In genomic region chr3:105760063-105760462, GRCm38 (mm10) we compare ENCODE assay signal across 22 mouse cellular contexts. TPM values are rescaled to one million over a fixed set of nuclear protein-coding genes. Genes with fewer than 3 reads are reported as not detected.
DNase-seq lines count a peak whose midpoint lies in the region; ATAC-seq and TF ChIP-seq lines count a peak whose summit lies in the region.
"Had no signal": no experiment of that assay in that cellular context is flagged by ENCODE, and none has a peak within 500 bp of the region (broad histone marks: within the 10 kb centered on the region; RNA-seq: fewer than 3 reads in every experiment).

No protein-coding gene starts in this region.

- no peaks in the 10 kb centered on the region for H3K9me3 ChIP-seq in megakaryocyte, embryonic 14.5 days
- no peaks in the 10 kb centered on the region for H3K9me3 ChIP-seq in MEL (replicated peaks; ENCODE audit: insufficient read depth, low read length)
- H3K9me3 ChIP-seq: embryonic facial prominence, embryonic 13.5 days; embryonic facial prominence, embryonic 15.5 days; forebrain, embryonic 10.5 days; forebrain, embryonic 12.5 days had no signal

- TF ChIP-seq RAD21 in MEL (IDR thresholded peaks at IDR 0.05; ENCODE audit: low read depth, low read length) = no peak

- intact Hi-C loops in left cerebral cortex, postnatal 36 days (cut with DNase I) = loop anchor here (5.0 kb wide), 1 partner anchor 42 kb away; the partner anchor contains the start of gene Rap1a

- peaks cover 41% of the 10 kb centered on the region for H3K79me2 ChIP-seq in MEL (ENCODE audit: control insufficient read depth, insufficient read depth, low read length, poor library complexity)

- peak overlapping the region; percentile 53 for H3K27ac ChIP-seq in MEL (ENCODE audit: control insufficient read depth, low read depth, low read length)
- H3K27ac ChIP-seq: embryonic facial prominence, embryonic 13.5 days; embryonic facial prominence, embryonic 15.5 days; forebrain, embryonic 10.5 days; forebrain, embryonic 12.5 days had no signal

- no peaks in the 10 kb centered on the region for H3K27me3 ChIP-seq in megakaryocyte, embryonic 14.5 days (replicated peaks)
- no peaks in the 10 kb centered on the region for H3K27me3 ChIP-seq in MEL (ENCODE audit: control insufficient read depth in 1 of 2, insufficient read depth in 2 of 2, low read length in 2 of 2)
- H3K27me3 ChIP-seq: embryonic facial prominence, embryonic 13.5 days; embryonic facial prominence, embryonic 15.5 days; forebrain, embryonic 12.5 days; Patski had no signal

- ATAC-seq in megakaryocyte, adult 5-6 weeks (ENCODE audit: poor library complexity, severe bottlenecking) = no peak
- 0 out of 2 replicates have a peak, but pooled peaks have one; percentile 7 for ATAC-seq in megakaryocyte-erythroid progenitor cell, adult 5-6 weeks (replicated peaks; ENCODE audit: low FRiP score, low TSS enrichment, poor library complexity, severe bottlenecking)
- ATAC-seq: activated CD4-positive, CD25-positive, alpha-beta regulatory T cell, adult 4 months; forebrain, embryonic 14.5 days; forebrain, embryonic 16.5 days; Patski had no signal

- peaks cover 96% of the 10 kb centered on the region for H3K4me1 ChIP-seq in megakaryocyte, embryonic 14.5 days
- peaks cover 25 to 57% of the 10 kb centered on the region in 2 experiments for H3K4me1 ChIP-seq in MEL (ENCODE audit: control insufficient read depth in 1 of 2, insufficient read depth in 2 of 2, low read length in 2 of 2)

- peak; percentile 59 for DNase-seq in MEL (ENCODE audit: low read depth, low spot score)
- DNase-seq in left cerebral cortex, postnatal 36 days (ENCODE audit: low spot score in 2 of 2) = no peak
- DNase-seq: adrenal gland, adult 8-10 months; adrenal gland, postnatal 14 days; adrenal gland, postnatal 36 days; cerebellum, adult 11-12 months; cerebellum, adult 2 months; cerebellum, adult 9-10 months; cerebellum, postnatal 10 days; cerebellum, postnatal 25 days had no signal

- H3K36me3 ChIP-seq in megakaryocyte, embryonic 14.5 days (replicated peaks; ENCODE audit: low read length) = peaks cover 38% of the 10 kb centered on the region
- peaks cover 0 to 48% of the 10 kb centered on the region in 2 experiments; a peak in 2 of 4 replicates for H3K36me3 ChIP-seq in MEL (ENCODE audit: control insufficient read depth in 1 of 2, insufficient read depth in 2 of 2, low read length in 2 of 2)
- H3K36me3 ChIP-seq: embryonic facial prominence, embryonic 13.5 days; embryonic facial prominence, embryonic 15.5 days; forebrain, embryonic 10.5 days; forebrain, embryonic 12.5 days had no signal

- peak overlapping the region; percentile 62 for H3K4me3 ChIP-seq in megakaryocyte, embryonic 14.5 days (replicated peaks)
- peak overlapping the region in 1 of 2 experiments; percentile 19; a peak in 1 of 4 replicates for H3K4me3 ChIP-seq in MEL (ENCODE audit: control insufficient read depth in 1 of 2, insufficient read depth in 1 of 2, low read depth in 2 of 2, low read length in 2 of 2)
- H3K4me3 ChIP-seq: embryonic facial prominence, embryonic 13.5 days; embryonic facial prominence, embryonic 15.5 days; erythroblast, embryonic 14.5 days; forebrain, embryonic 10.5 days; forebrain, embryonic 12.5 days had no signal

- peak; percentile 35 to 62; a peak in 2 of 4 replicates for TF ChIP-seq EP300 in MEL (IDR thresholded peaks at IDR 0.05; ENCODE audit: low read depth in 1 of 2, low read length in 2 of 2)

- no peak for TF ChIP-seq POLR2A in MEL (IDR thresholded peaks at IDR 0.05; ENCODE audit: control insufficient read depth in 1 of 2, insufficient read depth in 1 of 2, low read depth in 1 of 2, low read length in 2 of 2, poor library complexity in 1 of 2)

- TF ChIP-seq CTCF in MEL (IDR thresholded peaks at IDR 0.05 in 2 of 3, conservative IDR thresholded peaks at IDR 0.05 in 1 of 3; ENCODE audit: control insufficient read depth in 1 of 3, insufficient read depth in 1 of 3, low read depth in 2 of 3, low read length in 3 of 3, poor library complexity in 1 of 3, severe bottlenecking in 1 of 3) = no peak

- H3K9ac ChIP-seq in MEL (ENCODE audit: control insufficient read depth, low read depth, low read length, poor library complexity, severe bottlenecking) = 0 out of 2 replicates have a peak overlapping the region, but pooled peaks have one; percentile 23
- H3K9ac ChIP-seq: embryonic facial prominence, embryonic 13.5 days; embryonic facial prominence, embryonic 15.5 days; forebrain, embryonic 12.5 days had no signal

TF ChIP-seq in MEL, 35 proteins besides CTCF, POLR2A, EP300 and RAD21:
- TF ChIP-seq SIN3A (IDR thresholded peaks at IDR 0.05; ENCODE audit: low read length) (peak; percentile 41; the same call in 1 of the 2 replicates), ETS1 (IDR thresholded peaks at IDR 0.05; ENCODE audit: low read depth, low read length) (peak; percentile 89), GATA1 (IDR thresholded peaks at IDR 0.05; ENCODE audit: low read depth, low read length) (peak; percentile 53; the same call in 1 of the 2 replicates), ZKSCAN1 (IDR thresholded peaks at IDR 0.05; ENCODE audit: low read depth, low read length) (peak; percentile 64; the same call in 1 of the 2 replicates), MYC (IDR thresholded peaks at IDR 0.05; ENCODE audit: low read depth, low read length) (no peak)
TF ChIP-seq in MEL: peak in this region for 4.

RNA-seq across cellular contexts. Expression of gene Rap1a, which starts 41.1 kb away (rescaled TPM):
- polyA plus RNA-seq in megakaryocyte, embryonic 14.5 days (2012; ENCODE audit: insufficient read depth, low replicate concordance) = 3.2 and 38.3 TPM in 2 replicates
- total RNA-seq in megakaryocyte, adult 5-6 weeks (2015) = 278 and 301 TPM in 2 replicates
- 210 and 223 TPM in 2 replicates for total RNA-seq in megakaryocyte, adult 5-6 weeks (2017)
- 32.3 and 39.7 TPM in 2 replicates for total RNA-seq in MEL (2012; rRNA removed)
- 10 to 100 TPM in 1 of 2 experiments, not detected in 1; 64.5 TPM for polyA plus RNA-seq in MEL (2012; ENCODE audit: insufficient read depth in 1 of 2, insufficient read length in 2 of 2, low read depth in 1 of 2, low replicate concordance in 2 of 2, missing spikeins in 1 of 2)
- total RNA-seq in megakaryocyte-erythroid progenitor cell, adult 5-6 weeks (2014; fragmentation: Nextera tagmentation) = 70.6 and 73.8 TPM in 2 replicates
- 91.7 and 119 TPM in 2 replicates for total RNA-seq in megakaryocyte-erythroid progenitor cell, adult 5-6 weeks (2017)
- 10 to 100 TPM; 57.7 to 72.0 TPM for total RNA-seq in left cerebral cortex, postnatal 36 days (2021)

RNA-seq across cellular contexts. Expression of gene Inka2, which starts 55.7 kb away (rescaled TPM):
- polyA plus RNA-seq in megakaryocyte, embryonic 14.5 days (2012; ENCODE audit: insufficient read depth, low replicate concordance) = 4.4 and 6.7 TPM in 2 replicates
- 0.42 TPM in 1 of 2 replicates, not detected in the other for total RNA-seq in megakaryocyte, adult 5-6 weeks (2015)
- not detected in 2 replicates for total RNA-seq in megakaryocyte, adult 5-6 weeks (2017)
- total RNA-seq in MEL (2012; rRNA removed) = 0.20 and 0.39 TPM in 2 replicates
- polyA plus RNA-seq in MEL (2012; ENCODE audit: insufficient read depth in 1 of 2, insufficient read length in 2 of 2, low read depth in 1 of 2, low replicate concordance in 2 of 2, missing spikeins in 1 of 2) = under 1 TPM in 1 of 2 experiments, not detected in 1; 0.61 TPM
- total RNA-seq in megakaryocyte-erythroid progenitor cell, adult 5-6 weeks (2014; fragmentation: Nextera tagmentation) = 0.59 and 0.74 TPM in 2 replicates
- total RNA-seq in megakaryocyte-erythroid progenitor cell, adult 5-6 weeks (2017) = 0.15 and 0.38 TPM in 2 replicates
- total RNA-seq in left cerebral cortex, postnatal 36 days (2021) = 100 to 1,000 TPM in 1 of 2 experiments, 10 to 100 TPM in 1; 95.7 to 106 TPM

Comparison
In these comparisons a context has a peak if more than half of its experiments do, and no peak if none do; other contexts are left out.
1. RNA of gene Inka2, which starts 55.7 kb away (total RNA-seq): 95.7 to 106 TPM in left cerebral cortex, postnatal 36 days; 0.15 to 0.74 TPM in megakaryocyte-erythroid progenitor cell, adult 5-6 weeks, 0.42 TPM in megakaryocyte, adult 5-6 weeks and 0.20 to 0.39 TPM in MEL; every median in the first group is over 10 times any median in the second.